Mouse (Mus musculus) thymus, adult 2 months (tissue): ENCODE measurements around the gene Sept8.

ENCODE experiments used
- CTCF ChIP-seq: fragments of 200-500 bp; IDR thresholded peaks from 2 replicates; pipeline ENCODE4 v1.5.1; 2012; ENCODE audit warnings: mild to moderate bottlenecking, control low read depth, low read length, moderate library complexity, borderline replicate concordance; ENCODE audit not compliant: control insufficient read depth, poor library complexity, insufficient read depth; ENCODE audit errors: extremely low read depth
- POLR2A ChIP-seq: fragments of 200-500 bp; IDR thresholded peaks from 2 replicates; pipeline ENCODE4 v1.6.1; 2012; ENCODE audit warnings: mild to moderate bottlenecking, low read length, control low read depth, moderate library complexity; ENCODE audit not compliant: control insufficient read depth, poor library complexity, insufficient read depth; ENCODE audit errors: extremely low read depth

- TF ChIP-seq CTCF = no peak
- TF ChIP-seq POLR2A = no peak
Measured at GRCm38 (mm10) chr11:53505026-53505663, 13.9 kb upstream of the Sept8 start.
